Mouse (Mus musculus) skeletal muscle tissue, adult 2 months (tissue): ENCODE data around the gene Olfr364-ps1.

ENCODE experiments used
- DNase-seq: peaks from one replicate; pipeline ENCODE4 v3.0.0-alpha.2; 2012; ENCODE audit warnings: low read depth, low spot score

Olfr364-ps1 gene

DNA sequence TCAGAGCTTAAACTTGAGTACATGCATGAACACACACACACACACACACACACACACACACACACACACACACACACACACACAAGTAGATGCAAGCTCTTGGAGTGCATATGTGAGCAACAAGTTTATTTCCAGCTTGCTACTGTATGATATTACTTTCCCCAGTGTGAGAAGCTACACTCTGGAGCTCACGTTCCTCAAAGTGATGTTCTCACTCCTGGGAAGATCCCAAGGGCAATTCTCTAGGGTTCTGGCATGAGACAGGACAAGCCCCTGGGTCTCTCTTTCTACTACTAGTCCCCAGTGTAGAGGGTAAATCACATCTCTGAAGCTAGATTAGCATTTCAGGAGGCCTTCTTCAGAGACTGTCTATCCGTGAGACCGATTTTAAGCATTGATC is at the start of gene Olfr364-ps1:
Gene Olfr364-ps1, plus strand, starts transcription at position 301 of the 400 bp plus-strand sequence.
- DNase-seq: no peak

GRCm38 (mm10) chr2:37117810-37118209 is 21.3 kb upstream of the Olfr364-ps1 start, which contains the start of gene Olfr362:
Olfr362 (minus strand) TSS chr2:37117910.
- no peak for DNase-seq

DNA sequence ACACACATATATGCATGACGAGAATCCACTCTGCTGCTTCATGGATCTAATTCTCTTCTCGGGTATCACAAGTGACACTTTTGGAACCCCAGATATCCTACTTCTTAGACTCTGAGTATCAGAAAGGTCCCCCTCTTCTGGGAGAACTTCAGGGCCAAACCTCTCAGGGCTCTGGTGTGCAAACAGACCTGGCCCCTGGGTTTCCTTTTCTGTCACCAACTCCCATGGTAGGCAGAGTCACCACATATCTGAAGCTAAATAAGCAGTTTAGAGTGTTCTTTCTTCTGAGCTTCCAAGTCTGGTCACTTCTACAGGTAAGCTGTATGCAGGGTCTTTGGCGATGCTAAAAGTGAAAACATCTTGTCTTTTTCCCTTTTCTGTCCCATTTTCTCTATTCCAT is 48.8 kb downstream of the Olfr364-ps1 start, which contains the start of gene Olfr365:
Gene Olfr365, plus strand, starts transcription at position 301 of the 400 bp plus-strand sequence.
- DNase-seq: no peak
